Mouse (Mus musculus): Measurements from ENCODE around the gene Cops4. TPM values are rescaled to one million over a fixed set of nuclear protein-coding genes. Genes with fewer than 3 reads are reported as not detected.

Gene Cops4
- polyA plus RNA-seq, 1 experiment from 2014 or later, result 165 TPM

- Histone ChIP-seq H3K9me3 (ENCODE audit: control insufficient read depth, low read length) (no peaks in the 10 kb centered on the region), H3K4me1 (replicated peaks; ENCODE audit: control insufficient read depth, insufficient read depth, low read length) (peaks cover 11% of the 10 kb centered on the region), H3K27me3 (ENCODE audit: control insufficient read depth, insufficient read depth, low read depth, low read length) (no peaks in the 10 kb centered on the region), H3K4me2 (ENCODE audit: low read depth, low read length) (peak overlapping the region; percentile 95), H3K27ac (ENCODE audit: low read length) (peak overlapping the region; percentile 70; the same call in 1 of the 2 replicates), H3K36me3 (ENCODE audit: control insufficient read depth, insufficient read depth, low read length) (no peaks in the 10 kb centered on the region), H3K4me3 (ENCODE audit: low read length) (peak overlapping the region; percentile 90), H3K9ac (ENCODE audit: low read length) (peak overlapping the region; percentile 68; the same call in 1 of the 2 replicates)
- WGBS, result 14% methylated on average over 2 of the region's 2 CpGs
- ATAC-seq (ENCODE audit: low read depth), result no peak
Measured at GRCm38 (mm10) chr5:100499243-100499642, 18.9 kb upstream of the Cops4 start.

- ATAC-seq (ENCODE audit: low read depth), result peak; percentile 24
- H3K4me3 ChIP-seq (ENCODE audit: low read length), result peak overlapping the region; percentile 90
- H3K4me1 ChIP-seq (replicated peaks; ENCODE audit: control insufficient read depth, insufficient read depth, low read length), result peaks cover 11% of the 10 kb centered on the region
- H3K27ac ChIP-seq (ENCODE audit: low read length), result peak overlapping the region; percentile 70
- H3K4me2 ChIP-seq (ENCODE audit: low read depth, low read length), result peak overlapping the region; percentile 95
- H3K36me3 ChIP-seq (ENCODE audit: control insufficient read depth, insufficient read depth, low read length), result no peaks in the 10 kb centered on the region
- H3K9ac ChIP-seq (ENCODE audit: low read length), result peak overlapping the region; percentile 68
- H3K27me3 ChIP-seq (ENCODE audit: control insufficient read depth, insufficient read depth, low read depth, low read length), result no peaks in the 10 kb centered on the region
- under 1% methylated on average over 32 of the region's 41 CpGs for WGBS
- no peaks in the 10 kb centered on the region for H3K9me3 ChIP-seq (ENCODE audit: control insufficient read depth, low read length)
Measured at GRCm38 (mm10) chr5:100499831-100500304, 18.2 kb upstream of the Cops4 start.

DNA sequence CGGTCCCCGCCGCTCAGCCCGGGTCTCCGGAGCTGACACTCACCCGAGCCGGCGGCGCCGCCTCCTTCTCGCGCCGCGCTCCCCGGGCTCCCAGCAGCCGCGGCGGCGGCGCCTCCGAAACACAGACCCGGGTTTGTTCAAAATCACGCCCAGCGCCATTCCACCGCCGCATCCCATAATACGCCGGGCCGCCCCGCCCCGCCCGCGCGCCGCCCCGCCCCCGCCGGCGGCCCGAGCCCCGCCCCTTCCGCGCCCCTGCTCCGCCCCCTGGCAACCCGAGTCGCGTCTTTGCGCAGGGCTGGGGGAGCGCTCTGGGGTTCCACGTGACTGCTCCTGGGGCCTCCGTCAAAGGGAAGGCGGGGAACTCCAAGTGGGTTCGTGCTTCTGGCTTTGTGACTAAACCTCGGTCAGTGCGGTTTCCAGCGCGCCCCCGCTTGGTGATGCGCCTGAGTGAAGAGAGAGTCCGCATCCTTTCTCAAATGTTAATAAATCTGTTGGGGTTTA, 17.6 kb upstream of the Cops4 start, which contains the start of gene Lin54:
TSS of gene Lin54 (minus strand) at position 182 of the 504 bp plus-strand sequence.
- H3K27ac ChIP-seq (ENCODE audit: low read length), result peak within 1 kb of the TSS; percentile 70
- H3K4me1 ChIP-seq (replicated peaks; ENCODE audit: control insufficient read depth, insufficient read depth, low read length), result peaks cover 11% of the 10 kb centered on the region
- WGBS, result 0% methylated on average over 32 of the region's 60 CpGs
- no peaks in the 10 kb centered on the region for H3K9me3 ChIP-seq (ENCODE audit: control insufficient read depth, low read length)
- peak within 1 kb of the TSS; percentile 68 for H3K9ac ChIP-seq (ENCODE audit: low read length)
- peak; percentile 97 for ATAC-seq (ENCODE audit: low read depth)
- H3K4me2 ChIP-seq (ENCODE audit: low read depth, low read length), result peak within 1 kb of the TSS; percentile 95
- H3K27me3 ChIP-seq (ENCODE audit: control insufficient read depth, insufficient read depth, low read depth, low read length), result no peaks in the 10 kb centered on the region
- no peaks in the 10 kb centered on the region for H3K36me3 ChIP-seq (ENCODE audit: control insufficient read depth, insufficient read depth, low read length)
- peak within 1 kb of the TSS; percentile 90 for H3K4me3 ChIP-seq (ENCODE audit: low read length)

DNA sequence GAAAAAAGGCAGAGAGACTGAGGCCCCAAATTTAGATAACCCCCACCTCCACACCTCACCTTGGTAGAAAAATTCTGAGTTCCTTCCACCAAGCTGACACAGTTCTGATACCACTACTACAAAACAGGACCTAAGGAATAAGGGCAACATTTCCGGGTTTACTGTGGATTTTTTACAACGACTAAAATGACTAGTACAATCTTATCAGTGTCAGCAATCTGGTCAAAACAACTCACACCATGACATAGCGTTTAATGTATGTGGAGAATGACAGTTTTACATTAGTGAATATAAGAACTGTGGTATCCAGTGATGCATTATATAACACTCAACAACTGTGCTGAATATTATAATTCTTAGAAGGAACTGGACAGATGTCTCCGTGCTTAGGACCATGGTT, 16.8 kb upstream of the Cops4 start:
- 67% methylated on average over 4 of the region's 4 CpGs for WGBS
- Histone ChIP-seq H3K27me3 (ENCODE audit: control insufficient read depth, insufficient read depth, low read depth, low read length) (no peaks in the 10 kb centered on the region), H3K4me3 (ENCODE audit: low read length) (no peak overlapping the region), H3K4me1 (replicated peaks; ENCODE audit: control insufficient read depth, insufficient read depth, low read length) (peaks cover 11% of the 10 kb centered on the region), H3K4me2 (ENCODE audit: low read depth, low read length) (peak overlapping the region; percentile 72; the same call in 1 of the 2 replicates), H3K27ac (ENCODE audit: low read length) (no peak overlapping the region), H3K36me3 (ENCODE audit: control insufficient read depth, insufficient read depth, low read length) (no peaks in the 10 kb centered on the region), H3K9me3 (ENCODE audit: control insufficient read depth, low read length) (no peaks in the 10 kb centered on the region), H3K9ac (ENCODE audit: low read length) (no peak overlapping the region)
- ATAC-seq (ENCODE audit: low read depth), result no peak

DNA sequence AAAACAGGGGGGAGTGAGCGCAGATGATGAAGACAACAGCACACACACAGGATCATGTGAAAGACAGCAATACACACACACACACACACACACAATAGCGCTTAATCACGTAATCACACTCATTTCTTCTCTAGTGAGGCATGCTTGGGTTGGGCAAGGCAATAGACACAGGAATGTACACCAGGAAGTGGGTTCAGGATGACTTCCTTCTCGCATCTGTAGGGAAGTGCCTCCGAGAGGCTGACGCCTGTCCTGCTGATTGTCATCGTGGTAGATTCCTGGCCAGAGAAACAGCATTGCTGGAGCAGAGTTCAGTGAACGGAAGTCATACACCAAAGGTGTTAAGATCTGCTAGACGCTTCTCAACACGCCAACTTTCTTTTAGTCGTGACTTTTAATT, 8.9 kb upstream of the Cops4 start:
- no peak overlapping the region for H3K4me2 ChIP-seq (ENCODE audit: low read depth, low read length)
- no peak for ATAC-seq (ENCODE audit: low read depth)
- H3K27ac ChIP-seq (ENCODE audit: low read length), result no peak overlapping the region
- no peaks in the 10 kb centered on the region for H3K9me3 ChIP-seq (ENCODE audit: control insufficient read depth, low read length)
- WGBS, result 57% methylated on average over 11 of the region's 11 CpGs
- H3K9ac ChIP-seq (ENCODE audit: low read length), result no peak overlapping the region
- H3K4me1 ChIP-seq (replicated peaks; ENCODE audit: control insufficient read depth, insufficient read depth, low read length), result no peaks in the 10 kb centered on the region
- H3K27me3 ChIP-seq (ENCODE audit: control insufficient read depth, insufficient read depth, low read depth, low read length), result no peaks in the 10 kb centered on the region
- no peaks in the 10 kb centered on the region for H3K36me3 ChIP-seq (ENCODE audit: control insufficient read depth, insufficient read depth, low read length)
- H3K4me3 ChIP-seq (ENCODE audit: low read length), result no peak overlapping the region

- H3K4me3 ChIP-seq (ENCODE audit: low read length), result no peak overlapping the region
- no peaks in the 10 kb centered on the region for H3K27me3 ChIP-seq (ENCODE audit: control insufficient read depth, insufficient read depth, low read depth, low read length)
- no peak for ATAC-seq (ENCODE audit: low read depth)
- H3K4me2 ChIP-seq (ENCODE audit: low read depth, low read length), result no peak overlapping the region
- H3K36me3 ChIP-seq (ENCODE audit: control insufficient read depth, insufficient read depth, low read length), result no peaks in the 10 kb centered on the region
- no peak overlapping the region for H3K27ac ChIP-seq (ENCODE audit: low read length)
- H3K9me3 ChIP-seq (ENCODE audit: control insufficient read depth, low read length), result no peaks in the 10 kb centered on the region
- no peak overlapping the region for H3K9ac ChIP-seq (ENCODE audit: low read length)
- H3K4me1 ChIP-seq (replicated peaks; ENCODE audit: control insufficient read depth, insufficient read depth, low read length), result 0 out of 2 replicates have a peak, but pooled peaks cover 2% of the 10 kb centered on the region
Measured at GRCm38 (mm10) chr5:100512576-100512975, 5.5 kb upstream of the Cops4 start.

DNA sequence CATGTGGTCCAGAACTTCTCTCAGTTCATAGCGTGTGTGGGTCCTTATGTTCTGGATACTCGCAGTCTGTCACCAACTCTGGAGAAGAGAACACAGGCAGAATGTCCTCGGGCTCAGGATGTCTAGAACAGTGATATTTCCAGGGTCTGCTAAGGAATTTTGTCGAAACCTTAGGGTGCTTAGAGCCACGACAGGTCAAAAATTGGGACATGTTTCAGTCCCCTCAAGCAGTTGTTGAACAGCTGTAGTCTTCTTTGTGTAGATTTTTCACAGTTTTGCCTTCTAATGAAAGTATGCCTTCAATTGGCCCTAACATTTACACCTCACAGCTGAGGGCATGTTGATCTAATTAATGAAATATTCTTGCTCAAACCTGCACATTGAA, 910 bp downstream of the Cops4 start:
- 4% methylated on average over 5 of the region's 5 CpGs for WGBS
- ATAC-seq (ENCODE audit: low read depth), result no peak
- peak overlapping the region; percentile 93 for H3K9ac ChIP-seq (ENCODE audit: low read length)
- no peaks in the 10 kb centered on the region for H3K9me3 ChIP-seq (ENCODE audit: control insufficient read depth, low read length)
- H3K4me3 ChIP-seq (ENCODE audit: low read length), result peak overlapping the region; percentile 88
- H3K4me1 ChIP-seq (replicated peaks; ENCODE audit: control insufficient read depth, insufficient read depth, low read length), result peaks cover 18% of the 10 kb centered on the region
- H3K27ac ChIP-seq (ENCODE audit: low read length), result peak overlapping the region; percentile 86; the same call in 1 of the 2 replicates
- H3K27me3 ChIP-seq (ENCODE audit: control insufficient read depth, insufficient read depth, low read depth, low read length), result no peaks in the 10 kb centered on the region
- peak overlapping the region; percentile 91 for H3K4me2 ChIP-seq (ENCODE audit: low read depth, low read length)
- no peaks in the 10 kb centered on the region for H3K36me3 ChIP-seq (ENCODE audit: control insufficient read depth, insufficient read depth, low read length)

DNA sequence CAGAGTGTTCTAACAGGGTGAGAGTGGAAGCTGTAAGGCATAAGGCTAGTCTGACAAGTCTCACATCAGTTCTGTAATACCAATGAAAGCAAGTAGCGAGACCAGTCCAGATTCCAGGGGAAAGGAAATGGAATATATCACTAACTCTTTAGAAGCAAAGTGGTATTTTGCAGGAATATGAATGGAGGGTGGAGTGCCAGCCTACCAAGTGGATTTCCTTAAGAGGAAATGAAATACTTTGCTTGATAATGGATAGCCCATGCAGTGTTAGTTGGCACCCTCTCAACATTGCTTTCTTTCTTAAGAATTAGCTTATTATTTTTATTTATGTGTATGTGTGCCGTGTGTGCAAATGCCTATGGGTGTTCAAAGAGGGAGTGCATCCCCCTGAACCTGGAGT, 2.1 kb downstream of the Cops4 start:
- H3K9ac ChIP-seq (ENCODE audit: low read length), result no peak overlapping the region
- H3K4me2 ChIP-seq (ENCODE audit: low read depth, low read length), result no peak overlapping the region
- no peaks in the 10 kb centered on the region for H3K36me3 ChIP-seq (ENCODE audit: control insufficient read depth, insufficient read depth, low read length)
- no peak overlapping the region for H3K27ac ChIP-seq (ENCODE audit: low read length)
- H3K27me3 ChIP-seq (ENCODE audit: control insufficient read depth, insufficient read depth, low read depth, low read length), result no peaks in the 10 kb centered on the region
- no peak for ATAC-seq (ENCODE audit: low read depth)
- H3K4me3 ChIP-seq (ENCODE audit: low read length), result no peak overlapping the region
- 77% methylated on average over 2 of the region's 2 CpGs for WGBS
- no peaks in the 10 kb centered on the region for H3K9me3 ChIP-seq (ENCODE audit: control insufficient read depth, low read length)
- peaks cover 22% of the 10 kb centered on the region for H3K4me1 ChIP-seq (replicated peaks; ENCODE audit: control insufficient read depth, insufficient read depth, low read length)

DNA sequence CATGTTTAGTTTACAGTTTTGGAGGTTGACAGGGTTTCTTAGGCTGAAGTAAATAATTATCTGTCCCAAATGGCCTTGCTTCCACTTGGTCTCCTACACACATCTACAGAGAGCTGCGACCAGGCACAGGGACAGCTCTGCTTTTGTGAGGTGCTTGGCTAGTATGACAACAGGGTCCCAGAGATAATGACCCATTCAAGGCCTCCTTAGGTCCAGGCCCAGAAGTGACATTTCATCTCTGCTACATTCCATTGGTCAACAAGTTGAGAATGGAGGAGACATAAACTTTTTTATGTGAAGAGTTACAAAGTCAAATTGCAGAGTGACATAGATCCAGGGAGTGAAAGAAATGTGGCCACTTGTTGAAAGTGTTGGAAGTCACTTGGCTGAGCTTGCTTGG, 5.2 kb downstream of the Cops4 start:
- no peak overlapping the region for H3K4me2 ChIP-seq (ENCODE audit: low read depth, low read length)
- H3K27ac ChIP-seq (ENCODE audit: low read length), result no peak overlapping the region
- no peak overlapping the region for H3K9ac ChIP-seq (ENCODE audit: low read length)
- no peaks in the 10 kb centered on the region for H3K9me3 ChIP-seq (ENCODE audit: control insufficient read depth, low read length)
- no peak overlapping the region for H3K4me3 ChIP-seq (ENCODE audit: low read length)
- WGBS, result 81% methylated on average over 1 of the region's 1 CpGs
- H3K4me1 ChIP-seq (replicated peaks; ENCODE audit: control insufficient read depth, insufficient read depth, low read length), result peaks cover 22% of the 10 kb centered on the region
- ATAC-seq (ENCODE audit: low read depth), result no peak
- no peaks in the 10 kb centered on the region for H3K36me3 ChIP-seq (ENCODE audit: control insufficient read depth, insufficient read depth, low read length)
- no peaks in the 10 kb centered on the region for H3K27me3 ChIP-seq (ENCODE audit: control insufficient read depth, insufficient read depth, low read depth, low read length)
